Mouse (Mus musculus) spleen, adult 12 weeks (tissue): ENCODE measurements around the gene Adnp.
A peak's percentile ranks its signal among the peaks of the same experiment; 100 is the strongest.

Experiments used
- DNase-seq: peaks from one replicate; pipeline ENCODE4 v3.0.0; 2022; ENCODE audit warnings: low spot score

Adnp gene

DNA sequence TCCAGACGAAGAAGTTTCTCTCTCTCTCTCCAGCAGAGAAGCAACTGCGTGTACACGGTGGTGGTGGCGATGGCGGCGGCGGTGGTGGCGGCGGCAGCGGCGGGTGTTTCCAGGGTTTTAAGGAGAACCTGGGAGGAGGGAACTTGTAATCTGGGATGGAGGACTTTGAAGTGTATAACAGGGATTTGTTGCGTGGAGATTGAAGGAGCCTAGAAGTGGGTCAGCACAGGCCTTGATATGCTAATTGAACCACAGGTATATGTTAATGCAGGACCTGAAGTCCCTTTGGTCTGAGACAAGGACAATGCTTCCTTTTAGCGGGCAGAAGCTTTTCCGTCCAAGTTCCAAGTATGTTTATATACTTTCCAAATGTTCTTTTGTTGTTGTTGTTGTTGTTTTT is 50.6 kb downstream of the Adnp start:
- no peak for DNase-seq

DNA sequence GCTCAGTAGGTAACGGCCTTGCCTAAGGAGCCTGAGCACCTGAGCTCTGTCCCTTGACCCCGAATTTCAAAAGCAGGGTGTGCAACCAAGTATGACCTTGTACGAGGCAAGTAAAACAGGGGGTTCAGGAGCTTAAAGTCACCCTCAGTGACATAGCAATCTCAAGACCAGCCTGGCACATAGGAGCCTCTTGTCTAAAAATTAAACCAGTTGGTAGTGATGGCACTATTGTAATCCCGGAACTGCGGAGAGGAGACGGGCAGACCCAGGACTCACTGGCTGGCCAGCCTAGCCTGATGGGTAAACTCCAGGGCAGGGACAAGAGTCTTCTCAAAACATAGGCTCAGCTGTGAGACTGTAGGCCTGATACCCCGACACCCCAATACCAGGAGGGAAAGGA is 51.2 kb downstream of the Adnp start:
- DNase-seq: no peak

DNA sequence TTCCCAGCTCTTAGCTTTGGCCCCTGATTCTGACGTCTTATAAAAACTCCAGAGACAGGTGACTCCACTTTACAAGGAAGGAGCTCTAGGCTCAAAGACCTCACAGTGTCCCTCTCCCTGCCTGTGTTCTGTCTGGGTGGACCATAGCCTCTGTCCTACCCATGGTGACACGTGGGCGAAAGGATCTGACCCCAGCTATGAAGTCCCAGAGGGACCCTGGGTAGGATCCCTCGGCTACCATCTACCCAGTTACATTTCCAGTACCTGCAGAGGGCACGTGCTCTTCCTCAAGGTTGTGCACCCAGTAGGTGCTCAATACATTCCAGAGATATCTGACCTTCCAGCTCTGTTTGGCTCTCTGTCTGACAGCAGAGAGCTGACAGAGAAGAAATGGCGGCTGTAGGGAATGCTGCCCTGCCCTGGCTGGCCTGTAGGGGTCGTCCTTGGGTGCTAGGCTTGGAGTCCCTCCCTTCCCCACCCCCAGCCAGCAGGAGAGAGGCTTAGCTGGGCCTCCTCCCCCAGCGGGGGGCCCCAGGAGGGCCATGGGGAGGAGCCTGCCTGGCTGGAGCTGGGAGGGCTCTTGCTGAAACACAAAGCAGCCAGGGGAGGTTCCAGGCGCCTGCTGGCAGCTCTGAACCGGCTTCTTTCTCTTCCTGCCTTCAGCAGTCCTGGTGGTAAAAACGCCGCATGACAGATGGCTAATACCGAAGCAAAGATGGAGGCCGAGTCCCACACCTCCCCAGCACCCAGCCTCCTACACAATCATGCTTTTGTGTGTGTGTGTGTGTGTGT is 52.6 kb downstream of the Adnp start:
- DNase-seq: peak; percentile 60

DNA sequence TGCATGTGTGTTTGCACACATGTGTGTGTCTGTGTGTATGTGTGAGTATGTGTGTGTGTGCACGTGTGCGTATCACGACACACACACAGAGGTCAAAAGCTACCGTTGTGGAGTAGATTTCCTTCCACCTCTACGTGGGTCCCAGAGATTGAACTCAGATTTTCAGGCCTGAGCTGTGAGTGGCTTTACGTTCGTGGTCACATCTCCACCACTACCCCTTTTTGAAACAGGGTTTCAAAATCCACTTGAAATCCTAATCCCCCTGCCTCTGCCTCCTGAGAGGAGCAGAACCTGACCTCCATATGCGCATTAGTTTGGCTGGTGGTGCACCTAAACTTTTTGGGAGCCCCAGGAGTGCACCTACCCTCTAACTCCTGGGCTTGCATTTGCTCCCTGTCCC is 57.7 kb downstream of the Adnp start:
- no peak for DNase-seq

DNA sequence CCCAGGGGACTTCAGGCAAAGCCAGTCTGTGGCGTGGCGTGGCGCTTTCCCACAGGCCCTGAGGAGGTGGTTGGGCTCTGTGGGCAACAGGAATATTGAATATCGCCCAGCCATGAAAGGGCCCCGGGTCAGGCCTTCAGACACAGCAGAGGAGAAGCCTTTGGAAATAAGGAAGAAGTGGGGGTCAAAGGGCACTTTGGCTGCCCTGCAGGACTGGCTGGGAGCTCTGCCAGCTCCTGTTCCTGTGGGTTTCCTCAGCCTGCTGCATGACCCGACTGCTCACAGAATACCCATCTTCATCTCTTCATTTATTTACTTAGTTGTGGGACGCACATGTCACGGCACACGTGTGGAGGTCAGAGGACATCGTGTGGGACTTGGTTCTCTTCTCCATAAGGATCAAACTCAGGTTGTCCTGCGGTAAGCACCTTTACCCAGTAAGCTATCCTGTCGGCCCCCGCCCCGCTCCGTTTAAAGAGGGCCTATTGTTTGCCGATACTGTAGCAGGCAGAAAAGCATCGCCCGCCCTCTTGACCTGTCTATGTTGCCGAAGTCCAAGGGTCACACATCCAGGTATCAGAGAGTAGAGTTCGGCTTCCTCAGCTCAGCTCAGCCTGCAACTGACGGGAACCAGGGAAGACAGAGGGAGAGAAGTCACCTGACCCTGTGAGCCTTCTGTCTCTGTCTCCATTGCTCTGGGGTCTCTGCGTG is 59.0 kb downstream of the Adnp start:
- DNase-seq: no peak

DNA sequence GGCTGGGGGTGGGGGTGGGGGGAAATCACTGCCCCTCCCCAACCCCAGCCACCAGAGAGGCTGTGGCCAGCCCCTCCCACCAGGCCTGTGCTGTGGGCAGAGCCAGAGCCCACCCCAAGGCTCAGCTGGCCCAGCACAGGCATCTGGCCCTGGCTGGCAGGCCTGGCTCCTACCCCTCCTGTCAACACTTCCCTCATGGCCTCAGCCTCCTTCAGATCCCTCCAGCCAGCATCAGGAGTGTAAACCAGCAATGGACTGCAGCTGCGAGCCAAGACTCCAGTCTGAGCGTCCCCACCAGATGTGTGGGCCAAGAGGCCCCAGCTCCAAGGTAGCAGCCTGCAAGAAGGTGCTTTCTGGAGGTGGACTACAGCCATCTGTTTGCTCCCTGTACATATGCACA is 61.5 kb downstream of the Adnp start:
- no peak for DNase-seq

DNA sequence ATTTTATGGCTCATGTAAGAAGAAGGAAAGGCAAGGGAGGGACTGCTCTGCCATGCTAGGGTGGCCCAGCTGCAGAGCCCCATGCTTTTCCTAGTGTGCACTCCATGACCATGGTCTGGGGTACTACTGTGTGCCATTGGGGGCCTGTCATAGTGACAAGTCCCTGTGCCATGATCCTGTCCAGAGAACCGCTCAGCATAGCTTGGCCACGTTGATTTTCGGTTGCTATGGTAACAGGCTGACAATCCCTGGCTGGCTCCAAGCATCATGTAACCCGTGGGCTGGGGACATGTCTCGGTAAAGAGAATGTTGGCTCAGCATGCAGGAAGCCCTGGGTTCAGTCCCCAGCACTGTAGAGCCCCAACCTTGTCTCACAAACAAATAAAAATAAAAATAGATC is 63.1 kb downstream of the Adnp start:
- no peak for DNase-seq

DNA sequence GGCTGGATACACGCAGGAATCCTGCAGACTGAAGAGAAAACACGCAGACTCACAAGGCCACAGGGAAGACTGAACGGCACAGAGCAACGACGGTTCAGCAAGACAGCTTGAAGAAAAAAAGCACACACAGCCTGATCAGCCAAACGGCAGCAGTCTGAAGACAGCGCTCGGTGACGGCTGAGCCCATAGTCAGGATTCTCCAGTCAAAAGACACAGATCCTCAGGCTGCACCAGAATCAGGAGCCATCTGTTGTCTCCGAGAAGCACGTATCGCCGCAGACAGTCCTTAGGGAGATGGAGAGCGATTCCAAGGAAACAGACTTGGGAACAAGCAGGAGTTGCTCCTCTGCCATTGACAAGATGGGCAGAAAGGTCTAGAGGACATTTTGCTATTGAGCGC is 69.8 kb downstream of the Adnp start:
- no peak for DNase-seq
